Mouse (Mus musculus) CD4-positive helper T cell, adult 2 months (primary cell): ENCODE measurements around the gene Rbfox2.
"Not testable (repeated sequence)": the region's sequence is repeated elsewhere in the genome, so short reads cannot be mapped to it uniquely, and the experiment has no call there.

Source experiments
- DNase-seq: peaks from one replicate; pipeline ENCODE4 v3.0.0-alpha.2; 2012; ENCODE audit warnings: low read depth, missing footprints, low spot score

Rbfox2 gene

GRCm38 (mm10) chr15:77306547-77307261, at the start of gene Rbfox2:
TSS of gene Rbfox2 (minus strand) at chr15:77307004.
- DNase-seq: peak; percentile 65

- no peak for DNase-seq
Observed at GRCm38 (mm10) chr15:77356248-77356810, 49.5 kb upstream of the Rbfox2 start.

GRCm38 (mm10) chr15:77354848-77355551, 48.2 kb upstream of the Rbfox2 start:
- DNase-seq: no peak

GRCm38 (mm10) chr15:77354496-77354847, 47.7 kb upstream of the Rbfox2 start:
- no peak for DNase-seq

- no peak for DNase-seq
Observed at GRCm38 (mm10) chr15:77353764-77354163, 47.0 kb upstream of the Rbfox2 start.

GRCm38 (mm10) chr15:77352863-77353262, 46.1 kb upstream of the Rbfox2 start:
- no peak for DNase-seq

- no peak for DNase-seq
Observed at GRCm38 (mm10) chr15:77350117-77350516, 43.3 kb upstream of the Rbfox2 start.

GRCm38 (mm10) chr15:77348146-77348545, 41.3 kb upstream of the Rbfox2 start:
- no peak for DNase-seq

GRCm38 (mm10) chr15:77344127-77345125, 37.6 kb upstream of the Rbfox2 start:
- DNase-seq: no peak

- no peak for DNase-seq
Observed at GRCm38 (mm10) chr15:77343527-77344091, 36.8 kb upstream of the Rbfox2 start.

GRCm38 (mm10) chr15:77342962-77343526, 36.2 kb upstream of the Rbfox2 start:
- no peak for DNase-seq

- no peak for DNase-seq
Observed at GRCm38 (mm10) chr15:77342005-77342404, 35.2 kb upstream of the Rbfox2 start.

- DNase-seq: no peak
Observed at GRCm38 (mm10) chr15:77340581-77340980, 33.8 kb upstream of the Rbfox2 start.

- no peak for DNase-seq
Observed at GRCm38 (mm10) chr15:77338924-77339429, 32.2 kb upstream of the Rbfox2 start.

GRCm38 (mm10) chr15:77338451-77338850, 31.6 kb upstream of the Rbfox2 start:
- DNase-seq: no peak

- no peak for DNase-seq
Observed at GRCm38 (mm10) chr15:77337926-77338325, 31.1 kb upstream of the Rbfox2 start.

- DNase-seq: no peak
Observed at GRCm38 (mm10) chr15:77336968-77337341, 30.2 kb upstream of the Rbfox2 start.

- DNase-seq: peak; percentile 24
Observed at GRCm38 (mm10) chr15:77336287-77336967, 29.6 kb upstream of the Rbfox2 start.

- DNase-seq: not testable (repeated sequence)
Observed at GRCm38 (mm10) chr15:77335185-77335584, 28.4 kb upstream of the Rbfox2 start.
